Mouse (Mus musculus): ENCODE data around the gene Shf.

GRCm38 (mm10) chr2:122372067-122372466 is 3.1 kb upstream of the Shf start:
- TF ChIP-seq CTCF (IDR thresholded peaks at IDR 0.05; ENCODE audit: low read depth), result no peak
- TF ChIP-seq EP300 (IDR thresholded peaks at IDR 0.05; ENCODE audit: low read depth), result no peak
